Mouse (Mus musculus): ENCODE results near the gene Fam107b. TPM values are rescaled to one million over a fixed set of nuclear protein-coding genes. Genes with fewer than 3 reads are reported as not detected.

Gene Fam107b
- polyA plus RNA-seq, 1 experiment from 2014 or later = 18.3 TPM

DNA sequence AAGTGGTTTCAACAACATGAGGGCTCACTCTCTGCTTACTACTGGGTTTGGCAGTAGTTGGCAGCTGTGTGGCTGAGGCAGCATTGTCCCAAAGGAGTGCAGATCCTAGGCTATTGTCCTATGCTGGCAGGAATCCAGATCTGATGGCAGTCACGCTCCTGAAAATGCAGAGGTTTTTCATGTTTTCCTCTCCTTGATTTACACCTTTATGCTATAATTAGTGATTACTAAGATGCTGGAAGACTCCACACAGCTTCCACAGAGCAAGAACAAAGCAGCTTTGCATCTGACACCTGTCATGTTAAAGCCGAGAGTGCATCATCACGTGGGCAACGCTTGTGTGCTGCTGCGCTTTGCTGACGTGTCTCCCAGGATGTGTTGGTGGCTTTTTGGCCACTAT is 172.2 kb downstream of the Fam107b start:
- no peaks in the 10 kb centered on the region for H3K9me3 ChIP-seq (replicated peaks)

DNA sequence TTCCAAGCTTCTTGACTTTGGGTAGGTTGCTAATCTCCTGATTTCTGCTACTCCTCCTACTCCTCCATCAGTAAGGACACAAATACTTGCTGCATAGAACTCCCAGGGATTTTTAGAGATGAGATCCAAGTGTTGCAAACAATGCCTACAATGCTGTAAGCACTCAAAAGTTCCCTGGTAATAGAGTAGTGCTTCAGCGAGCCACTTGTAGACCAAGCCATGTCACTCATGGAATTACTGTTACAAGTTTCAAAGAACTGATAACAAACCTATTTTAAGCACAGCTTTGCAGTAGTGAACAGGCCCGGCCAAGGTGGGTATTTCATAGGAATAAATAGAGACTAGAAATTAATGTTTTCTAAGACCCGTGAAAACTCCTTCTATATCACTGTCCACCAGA is 174.8 kb downstream of the Fam107b start:
- 41% methylated on average over 3 of the region's 3 CpGs for WGBS (ENCODE audit: insufficient replicate concordance)
- no peak overlapping the region for H3K4me2 ChIP-seq
- no peaks in the 10 kb centered on the region for H3K9me3 ChIP-seq (replicated peaks)
- H3K4me3 ChIP-seq (replicated peaks) = no peak overlapping the region
- H3K27ac ChIP-seq (replicated peaks) = no peak overlapping the region
- peaks cover 11% of the 10 kb centered on the region for H3K4me1 ChIP-seq (replicated peaks)
- H3K9ac ChIP-seq = no peak overlapping the region
- ATAC-seq (ENCODE audit: insufficient read depth) = no peak
- no peaks in the 10 kb centered on the region for H3K36me3 ChIP-seq (replicated peaks)
- no peaks in the 10 kb centered on the region for H3K27me3 ChIP-seq

More for the DNA sequence above, 172.2 kb downstream of the Fam107b start:
- Histone ChIP-seq H3K4me1 (replicated peaks) (peaks cover 10% of the 10 kb centered on the region), H3K27me3 (no peaks in the 10 kb centered on the region), H3K4me3 (replicated peaks) (no peak overlapping the region), H3K9ac (no peak overlapping the region), H3K27ac (replicated peaks) (no peak overlapping the region), H3K4me2 (no peak overlapping the region), H3K36me3 (replicated peaks) (no peaks in the 10 kb centered on the region)
- 79% methylated on average over 6 of the region's 6 CpGs for WGBS (ENCODE audit: insufficient replicate concordance)
- ATAC-seq (ENCODE audit: insufficient read depth) = no peak

DNA sequence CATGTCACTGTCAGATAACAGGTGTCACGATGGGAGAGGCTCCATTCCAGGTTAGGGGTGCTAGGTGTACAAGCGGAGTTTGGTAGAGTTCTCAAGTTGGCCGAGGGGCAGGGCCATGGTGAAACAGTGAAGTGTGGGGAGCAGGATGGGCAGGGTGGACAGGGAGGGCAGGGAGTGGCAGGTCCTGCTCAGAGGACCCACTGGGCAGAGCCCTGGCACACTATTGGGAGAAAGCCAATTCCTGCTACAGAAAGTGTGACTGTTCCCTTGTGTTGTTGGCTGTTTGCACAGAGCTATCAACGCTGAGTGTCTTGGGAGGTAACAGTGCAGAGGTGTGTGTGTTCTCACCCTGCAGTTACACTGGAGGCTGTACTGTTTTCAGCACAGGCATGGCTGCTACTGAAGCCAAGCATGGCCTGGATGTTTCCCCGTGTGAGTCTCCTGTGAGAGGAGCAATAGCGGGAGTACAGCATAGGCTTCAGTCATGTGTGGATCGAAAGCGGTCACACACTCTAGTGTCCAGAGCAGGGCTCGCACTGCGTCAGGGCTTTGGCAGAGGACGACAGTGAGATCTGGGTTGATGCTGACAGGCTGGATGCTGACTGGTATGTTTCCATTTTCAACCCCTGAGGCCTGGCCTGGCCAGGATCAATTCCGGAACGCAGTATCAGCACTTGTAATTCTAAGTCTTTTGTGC is 175.8 kb downstream of the Fam107b start:
- H3K9ac ChIP-seq = no peak overlapping the region
- no peak for ATAC-seq (ENCODE audit: insufficient read depth)
- no peaks in the 10 kb centered on the region for H3K36me3 ChIP-seq (replicated peaks)
- peaks cover 9% of the 10 kb centered on the region for H3K4me1 ChIP-seq (replicated peaks)
- H3K4me2 ChIP-seq = no peak overlapping the region
- WGBS (ENCODE audit: insufficient replicate concordance) = 71% methylated on average over 13 of the region's 13 CpGs
- no peak overlapping the region for H3K4me3 ChIP-seq (replicated peaks)
- H3K27me3 ChIP-seq = no peaks in the 10 kb centered on the region
- H3K9me3 ChIP-seq (replicated peaks) = no peaks in the 10 kb centered on the region
- no peak overlapping the region for H3K27ac ChIP-seq (replicated peaks)

DNA sequence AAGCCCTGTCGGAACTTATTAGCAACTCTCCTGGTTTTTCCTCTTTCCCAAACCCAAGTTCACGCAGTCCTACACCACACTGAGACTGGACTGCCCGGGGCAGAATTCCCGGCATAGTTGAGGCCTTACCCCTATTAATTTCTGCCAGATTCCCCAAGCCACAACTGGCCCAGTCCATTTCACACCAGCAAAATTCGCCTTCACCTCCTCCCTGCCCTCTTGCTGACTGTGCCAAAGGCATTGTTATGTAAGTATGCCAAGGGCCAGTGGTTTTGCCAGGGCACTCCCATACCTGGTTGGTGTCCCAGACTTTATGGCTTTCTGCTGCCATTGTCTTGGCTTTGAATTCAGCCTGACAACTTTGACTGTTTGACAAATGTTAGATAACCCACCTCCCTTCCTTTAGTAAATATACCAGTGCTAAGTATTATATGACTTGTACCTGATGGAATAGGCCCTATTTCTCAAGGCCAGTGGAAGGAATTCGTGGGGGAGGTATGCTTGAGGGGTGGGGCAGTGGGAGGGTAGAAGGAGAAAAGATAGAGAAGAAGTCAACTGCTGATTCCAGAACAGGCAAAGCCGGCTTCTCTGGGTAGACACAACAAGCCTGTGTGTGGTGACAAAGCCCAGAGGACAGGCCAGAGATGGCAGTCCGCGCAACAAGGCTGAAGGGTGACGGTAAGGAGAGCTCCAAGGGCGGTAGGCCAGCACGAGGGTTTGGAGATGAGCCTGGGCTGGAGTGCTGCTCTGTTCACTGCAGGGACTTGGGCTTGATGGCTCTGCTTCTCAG is 178.6 kb downstream of the Fam107b start:
- no peak overlapping the region for H3K9ac ChIP-seq
- H3K4me3 ChIP-seq (replicated peaks) = no peak overlapping the region
- no peaks in the 10 kb centered on the region for H3K9me3 ChIP-seq (replicated peaks)
- ATAC-seq (ENCODE audit: insufficient read depth) = no peak
- H3K27me3 ChIP-seq = no peaks in the 10 kb centered on the region
- H3K4me1 ChIP-seq (replicated peaks) = peaks cover 20% of the 10 kb centered on the region
- H3K27ac ChIP-seq (replicated peaks) = no peak overlapping the region
- WGBS (ENCODE audit: insufficient replicate concordance) = 70% methylated on average over 12 of the region's 12 CpGs
- no peak overlapping the region for H3K4me2 ChIP-seq
- H3K36me3 ChIP-seq (replicated peaks) = no peaks in the 10 kb centered on the region

DNA sequence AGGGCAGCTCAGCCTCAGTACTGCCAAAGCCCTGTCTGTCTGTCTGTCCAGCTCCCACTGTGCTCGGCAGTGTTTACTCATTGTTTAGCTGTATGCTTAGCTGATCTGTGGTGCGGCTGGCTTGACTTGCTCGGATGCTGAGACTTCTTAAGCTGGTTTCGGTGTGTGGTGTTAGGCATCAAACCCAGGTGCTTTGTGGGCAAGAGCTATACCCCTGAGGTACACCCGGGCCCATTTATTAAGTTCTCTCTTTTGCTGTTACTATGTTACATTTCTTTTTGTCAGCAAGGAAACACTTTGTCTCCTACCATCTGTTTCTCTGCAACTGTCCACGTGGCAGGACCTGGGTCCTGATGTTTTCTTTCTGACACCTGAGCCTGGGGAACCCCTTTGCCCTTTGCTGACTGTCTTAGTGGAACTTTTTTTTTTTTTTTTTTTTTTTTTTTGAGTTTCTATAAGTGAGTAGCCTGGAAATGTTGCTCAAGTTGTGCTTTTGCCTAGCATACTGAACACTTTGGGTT is 179.3 kb downstream of the Fam107b start:
- Histone ChIP-seq H3K9ac (no peak overlapping the region), H3K4me2 (no peak overlapping the region), H3K9me3 (replicated peaks) (no peaks in the 10 kb centered on the region), H3K4me3 (replicated peaks) (no peak overlapping the region), H3K27ac (replicated peaks) (no peak overlapping the region), H3K4me1 (replicated peaks) (peaks cover 20% of the 10 kb centered on the region), H3K27me3 (no peaks in the 10 kb centered on the region), H3K36me3 (replicated peaks) (no peaks in the 10 kb centered on the region)
- no peak for ATAC-seq (ENCODE audit: insufficient read depth)
- WGBS (ENCODE audit: insufficient replicate concordance) = 63% methylated on average over 6 of the region's 6 CpGs

DNA sequence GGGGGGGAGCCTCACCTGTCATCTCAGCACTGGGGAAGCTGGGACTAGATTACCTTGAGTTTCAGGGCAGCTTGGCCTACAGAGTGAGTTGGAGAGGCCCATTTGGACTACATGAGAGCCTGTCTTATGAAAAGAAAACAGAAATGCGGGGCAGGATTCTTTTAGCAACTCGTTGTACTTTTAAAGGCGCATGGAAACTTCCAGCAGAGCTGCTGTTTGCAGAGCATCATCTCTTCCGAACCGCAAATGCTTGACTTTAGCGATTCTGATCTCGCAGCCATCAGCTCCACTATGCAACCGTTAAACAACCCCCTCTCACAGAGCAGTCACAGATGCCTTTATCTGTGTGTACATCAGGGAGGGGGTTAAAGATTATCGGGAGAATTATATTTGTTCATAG is 179.8 kb downstream of the Fam107b start:
- 55% methylated on average over 9 of the region's 9 CpGs for WGBS (ENCODE audit: insufficient replicate concordance)
- no peak overlapping the region for H3K4me3 ChIP-seq (replicated peaks)
- H3K36me3 ChIP-seq (replicated peaks) = no peaks in the 10 kb centered on the region

DNA sequence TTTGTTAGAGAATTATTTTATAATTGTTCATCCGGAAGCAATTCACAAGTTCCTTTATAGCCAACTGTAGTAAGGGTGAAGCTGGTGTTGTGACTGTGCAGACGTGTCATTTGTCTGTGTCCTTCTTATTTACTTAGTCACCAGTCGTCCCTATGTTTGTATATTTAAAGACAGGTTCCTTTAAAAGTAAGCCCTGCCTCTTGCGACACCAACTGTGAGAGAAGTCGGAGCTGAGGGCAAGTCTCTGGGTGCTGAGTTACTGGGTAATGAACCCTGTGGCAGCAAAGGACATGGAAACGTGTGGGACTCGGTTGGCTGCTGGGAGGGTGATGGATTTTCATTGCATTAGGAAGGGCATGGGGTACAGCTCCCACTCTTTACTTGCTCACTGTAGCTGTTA is 182.1 kb downstream of the Fam107b start:
- Histone ChIP-seq H3K4me1 (replicated peaks) (peaks cover 15% of the 10 kb centered on the region), H3K9ac (no peak overlapping the region), H3K27ac (replicated peaks) (no peak overlapping the region), H3K36me3 (replicated peaks) (no peaks in the 10 kb centered on the region), H3K4me2 (no peak overlapping the region), H3K4me3 (replicated peaks) (no peak overlapping the region), H3K27me3 (no peaks in the 10 kb centered on the region), H3K9me3 (replicated peaks) (no peaks in the 10 kb centered on the region)
- no peak for ATAC-seq (ENCODE audit: insufficient read depth)
- WGBS (ENCODE audit: insufficient replicate concordance) = 44% methylated on average over 7 of the region's 7 CpGs

More for the DNA sequence above, 179.8 kb downstream of the Fam107b start:
- no peak overlapping the region for H3K9ac ChIP-seq
- H3K4me1 ChIP-seq (replicated peaks) = peaks cover 20% of the 10 kb centered on the region
- no peaks in the 10 kb centered on the region for H3K27me3 ChIP-seq
- H3K27ac ChIP-seq (replicated peaks) = no peak overlapping the region
- no peak overlapping the region for H3K4me2 ChIP-seq
- no peak for ATAC-seq (ENCODE audit: insufficient read depth)
- no peaks in the 10 kb centered on the region for H3K9me3 ChIP-seq (replicated peaks)

DNA sequence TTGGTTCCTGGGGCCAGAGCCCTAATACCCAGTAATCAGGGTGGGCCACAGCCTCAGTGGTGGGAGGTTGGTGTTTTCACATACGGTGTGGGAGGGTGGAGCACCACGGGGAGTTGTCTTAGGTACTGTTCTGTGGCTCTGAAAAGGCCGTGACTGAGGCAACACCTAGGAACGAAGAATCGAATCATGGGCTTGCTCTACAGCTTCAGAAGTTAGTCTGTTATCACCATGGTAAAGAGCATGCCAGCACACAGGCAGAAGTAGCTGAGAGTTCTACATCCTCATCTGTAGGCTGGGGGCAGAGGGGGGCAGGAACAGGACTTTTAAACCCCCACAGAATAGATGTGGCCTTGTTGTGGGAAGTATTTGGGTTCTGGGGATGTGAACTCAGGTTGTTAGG is 182.6 kb downstream of the Fam107b start:
- WGBS (ENCODE audit: insufficient replicate concordance) = 45% methylated on average over 5 of the region's 5 CpGs
- no peak overlapping the region for H3K27ac ChIP-seq (replicated peaks)

DNA sequence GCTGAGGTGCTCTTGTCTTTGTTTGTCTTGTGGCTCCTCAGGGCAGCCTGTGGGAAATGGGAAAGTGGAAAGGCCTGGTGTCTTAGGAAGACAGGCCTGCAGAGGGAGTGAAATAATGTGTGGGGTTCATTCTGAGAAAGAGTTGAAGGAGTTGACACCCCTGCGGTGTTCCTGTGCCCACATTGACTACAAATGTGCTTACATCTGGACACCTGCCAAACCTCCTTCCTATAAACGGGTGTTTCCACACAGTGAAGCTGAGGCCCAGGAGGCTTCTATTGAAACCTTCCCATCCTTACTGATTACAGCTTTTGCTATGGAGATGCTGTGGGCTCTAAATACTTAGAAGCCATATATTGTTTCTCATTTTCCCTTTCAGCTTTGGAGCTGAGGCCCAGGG is 183.5 kb downstream of the Fam107b start:
- Histone ChIP-seq H3K27ac (replicated peaks) (no peak overlapping the region), H3K9ac (no peak overlapping the region), H3K4me3 (replicated peaks) (no peak overlapping the region), H3K9me3 (replicated peaks) (no peaks in the 10 kb centered on the region), H3K4me2 (no peak overlapping the region), H3K36me3 (replicated peaks) (no peaks in the 10 kb centered on the region), H3K4me1 (replicated peaks) (peaks cover 15% of the 10 kb centered on the region), H3K27me3 (no peaks in the 10 kb centered on the region)
- no peak for ATAC-seq (ENCODE audit: insufficient read depth)
- 22% methylated on average over 2 of the region's 2 CpGs for WGBS (ENCODE audit: insufficient replicate concordance)

More for the DNA sequence above, 182.6 kb downstream of the Fam107b start:
- no peak overlapping the region for H3K4me3 ChIP-seq (replicated peaks)
- no peaks in the 10 kb centered on the region for H3K9me3 ChIP-seq (replicated peaks)
- H3K36me3 ChIP-seq (replicated peaks) = no peaks in the 10 kb centered on the region
- ATAC-seq (ENCODE audit: insufficient read depth) = no peak
- H3K27me3 ChIP-seq = no peaks in the 10 kb centered on the region
- no peak overlapping the region for H3K9ac ChIP-seq
- H3K4me1 ChIP-seq (replicated peaks) = peaks cover 15% of the 10 kb centered on the region
- H3K4me2 ChIP-seq = no peak overlapping the region

DNA sequence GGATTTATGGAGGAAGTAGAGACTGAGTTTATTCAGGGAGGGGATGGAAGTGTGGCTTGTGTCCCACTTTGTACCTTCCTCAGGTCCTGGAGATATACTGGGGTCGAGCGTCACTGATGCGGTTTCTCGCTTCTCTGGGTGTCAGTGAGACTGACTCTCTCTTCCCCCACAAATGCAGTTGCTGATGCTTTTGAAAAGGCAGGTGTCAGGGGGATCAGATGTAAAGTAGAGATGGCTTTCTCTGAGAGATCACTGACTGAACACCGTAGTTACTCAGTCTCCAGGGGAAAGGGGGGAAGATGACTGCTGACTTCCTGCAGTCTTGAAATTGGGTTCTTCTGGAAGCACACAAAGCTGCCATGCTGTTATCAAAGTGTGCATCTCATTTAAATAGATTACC is 185.6 kb downstream of the Fam107b start:
- Histone ChIP-seq H3K4me3 (replicated peaks) (no peak overlapping the region), H3K27me3 (no peaks in the 10 kb centered on the region)
- WGBS (ENCODE audit: insufficient replicate concordance) = 74% methylated on average over 5 of the region's 5 CpGs

DNA sequence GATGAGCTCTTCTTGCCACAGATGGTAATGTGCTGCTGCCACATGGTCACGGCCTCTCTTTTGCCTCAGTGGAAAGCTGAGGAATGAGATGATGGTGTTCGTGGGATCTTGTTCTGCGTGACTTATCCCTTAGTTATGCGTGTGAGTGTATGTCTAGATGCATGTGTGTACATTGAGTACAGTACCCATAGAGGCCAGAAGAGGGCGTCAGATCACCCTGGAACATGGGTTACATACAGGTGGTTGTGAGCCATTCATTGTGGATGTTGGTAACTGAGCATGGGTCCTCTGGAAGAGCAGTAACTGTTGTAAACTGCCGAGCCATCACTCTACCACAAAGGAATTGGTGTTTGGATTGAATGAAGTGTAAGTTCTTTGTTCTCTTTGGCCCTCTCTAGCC is 188.1 kb downstream of the Fam107b start:
- ATAC-seq (ENCODE audit: insufficient read depth) = no peak
- H3K9ac ChIP-seq = no peak overlapping the region
- 80% methylated on average over 6 of the region's 6 CpGs for WGBS (ENCODE audit: insufficient replicate concordance)
- 0 out of 2 replicates have a peak, but pooled peaks cover 10% of the 10 kb centered on the region for H3K4me1 ChIP-seq (replicated peaks)
- no peak overlapping the region for H3K27ac ChIP-seq (replicated peaks)
- no peaks in the 10 kb centered on the region for H3K27me3 ChIP-seq
- H3K4me3 ChIP-seq (replicated peaks) = no peak overlapping the region
- no peak overlapping the region for H3K4me2 ChIP-seq
- no peaks in the 10 kb centered on the region for H3K36me3 ChIP-seq (replicated peaks)
- H3K9me3 ChIP-seq (replicated peaks) = no peaks in the 10 kb centered on the region

More for the DNA sequence above, 185.6 kb downstream of the Fam107b start:
- Histone ChIP-seq H3K9ac (no peak overlapping the region), H3K4me2 (no peak overlapping the region), H3K36me3 (replicated peaks) (no peaks in the 10 kb centered on the region), H3K27ac (replicated peaks) (no peak overlapping the region), H3K9me3 (replicated peaks) (no peaks in the 10 kb centered on the region), H3K4me1 (replicated peaks) (peaks cover 12% of the 10 kb centered on the region)
- no peak for ATAC-seq (ENCODE audit: insufficient read depth)
